10 mouse cellular contexts compared by ENCODE assay signal in the genomic region with DNA sequence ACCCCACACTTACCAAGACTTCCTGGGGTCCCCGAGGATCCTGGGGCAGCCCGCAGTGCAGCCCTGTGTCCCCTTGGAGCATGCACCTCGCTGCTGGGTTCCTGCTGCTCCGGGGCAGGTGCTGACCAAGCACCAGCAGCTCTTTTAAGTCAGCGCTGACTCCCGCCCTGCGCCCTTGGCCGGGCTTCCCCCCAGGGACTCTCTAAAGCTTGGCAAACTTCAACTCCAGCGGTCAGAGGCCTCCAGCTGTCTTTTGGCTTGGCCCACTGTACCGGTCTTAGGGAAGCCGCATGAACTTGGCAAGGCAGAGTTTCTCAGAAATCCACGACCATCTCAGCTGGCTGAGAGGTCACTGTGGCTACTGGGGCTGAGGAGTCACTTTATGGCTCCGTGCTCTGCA. TPM values are rescaled to one million over a fixed set of nuclear protein-coding genes. Genes with fewer than 3 reads are reported as not detected.
DNase-seq lines count a peak whose midpoint lies in the region; ATAC-seq and TF ChIP-seq lines count a peak whose summit lies in the region.
"Had no signal": no experiment of that assay in that cellular context is flagged by ENCODE, and none has a peak within 500 bp of the region (broad histone marks: within the 10 kb centered on the region; RNA-seq: fewer than 3 reads in every experiment).

Gene Col6a5, minus strand, starts transcription at position 111 of the 400 bp plus-strand sequence.

- H3K9ac ChIP-seq in hindbrain, embryonic 13.5 days = no peak within 1 kb of the TSS
- no peak within 1 kb of the TSS for H3K9ac ChIP-seq in hindbrain, embryonic 11.5 days (ENCODE audit: low read depth, low read length)

- H3K36me3 ChIP-seq in hindbrain, embryonic 13.5 days = no peaks in the 10 kb centered on the region
- H3K36me3 ChIP-seq in hindbrain, embryonic 10.5 days = no peaks in the 10 kb centered on the region
- H3K36me3 ChIP-seq in hindbrain, embryonic 11.5 days (ENCODE audit: control insufficient read depth, insufficient read depth, low read length) = no peaks in the 10 kb centered on the region

- no peak within 1 kb of the TSS for H3K4me2 ChIP-seq in hindbrain, embryonic 13.5 days
- H3K4me2 ChIP-seq in hindbrain, embryonic 11.5 days (replicated peaks; ENCODE audit: low read depth, low read length) = no peak within 1 kb of the TSS

- TF ChIP-seq POLR2A in lung, adult 2 months (IDR thresholded peaks at IDR 0.05; ENCODE audit: borderline replicate concordance, extremely low read depth, low read depth, low read length) = no peak

- TF ChIP-seq CTCF in lung, adult 2 months (IDR thresholded peaks at IDR 0.05; ENCODE audit: insufficient read depth, low read length) = no peak

- intact Hi-C loops in heart, postnatal 25 days (cut with DNase I) = no loop called here

- 12% methylated on average over 13 of the region's 13 CpGs for WGBS in lung, adult 2 months
- 21% methylated on average over 13 of the region's 13 CpGs for WGBS in hindbrain, embryonic 13.5 days
- 16% methylated on average over 13 of the region's 13 CpGs for WGBS in hindbrain, embryonic 10.5 days
- WGBS in hindbrain, embryonic 11.5 days = 22% methylated on average over 13 of the region's 13 CpGs

- ATAC-seq in hindbrain, embryonic 13.5 days (ENCODE audit: low FRiP score) = no peak
- no peak for ATAC-seq in hindbrain, embryonic 11.5 days (ENCODE audit: low FRiP score)

- no peaks in the 10 kb centered on the region for H3K4me1 ChIP-seq in lung, adult 2 months (ENCODE audit: control insufficient read depth, insufficient read depth, low read length)
- H3K4me1 ChIP-seq in hindbrain, embryonic 13.5 days (replicated peaks) = no peaks in the 10 kb centered on the region
- peaks cover 4% of the 10 kb centered on the region; the same call in 1 of the 2 replicates for H3K4me1 ChIP-seq in hindbrain, embryonic 10.5 days (replicated peaks)
- no peaks in the 10 kb centered on the region for H3K4me1 ChIP-seq in hindbrain, embryonic 11.5 days (replicated peaks; ENCODE audit: control insufficient read depth, insufficient read depth, low read length)

- H3K27ac ChIP-seq in hindbrain, embryonic 13.5 days = no peak within 1 kb of the TSS
- H3K27ac ChIP-seq in hindbrain, embryonic 10.5 days = no peak within 1 kb of the TSS
- no peak within 1 kb of the TSS for H3K27ac ChIP-seq in hindbrain, embryonic 11.5 days (ENCODE audit: low read depth, low read length)

- no peaks in the 10 kb centered on the region for H3K9me3 ChIP-seq in hindbrain, embryonic 13.5 days
- no peaks in the 10 kb centered on the region for H3K9me3 ChIP-seq in hindbrain, embryonic 10.5 days
- no peaks in the 10 kb centered on the region for H3K9me3 ChIP-seq in hindbrain, embryonic 11.5 days (ENCODE audit: control insufficient read depth, low read length)

- peak; percentile 19 for DNase-seq in 3134 (ENCODE audit: extremely low read depth, insufficient read length, low spot score)
- DNase-seq in adrenal gland, postnatal 36 days = peak; percentile 67 to 74
- peak; percentile 40 for DNase-seq in heart, postnatal 25 days (ENCODE audit: low spot score)
- DNase-seq in lung, adult 2 months = peak; percentile 9
- no peak for DNase-seq in thymus, postnatal 25 days
- DNase-seq in hindbrain, embryonic 10.5 days (ENCODE audit: low spot score) = no peak
- no peak for DNase-seq in hindbrain, embryonic 11.5 days (ENCODE audit: low spot score)

- no peak within 1 kb of the TSS for H3K4me3 ChIP-seq in lung, adult 2 months (replicated peaks; ENCODE audit: extremely low read depth, low read depth, low read length)
- H3K4me3 ChIP-seq in hindbrain, embryonic 13.5 days = no peak within 1 kb of the TSS
- no peak within 1 kb of the TSS for H3K4me3 ChIP-seq in hindbrain, embryonic 10.5 days
- no peak within 1 kb of the TSS for H3K4me3 ChIP-seq in hindbrain, embryonic 11.5 days (ENCODE audit: low read depth, low read length)

- H3K27me3 ChIP-seq in hindbrain, embryonic 13.5 days = peaks cover 10% of the 10 kb centered on the region
- H3K27me3 ChIP-seq in hindbrain, embryonic 10.5 days (ENCODE audit: insufficient read depth, poor library complexity, severe bottlenecking) = 0 out of 2 replicates have a peak, but pooled peaks cover 9% of the 10 kb centered on the region
- no peaks in the 10 kb centered on the region; the same call in 1 of the 2 replicates for H3K27me3 ChIP-seq in hindbrain, embryonic 11.5 days (ENCODE audit: control insufficient read depth, insufficient read depth, low read length)

RNA-seq across cellular contexts. Expression of gene Col6a5, which starts in this region (rescaled TPM):
- 1 to 10 TPM; 3.3 to 6.9 TPM for total RNA-seq in adrenal gland, postnatal 36 days (2021)
- under 1 TPM; 0.16 to 0.28 TPM for total RNA-seq in heart, postnatal 25 days (2021)
- 0.41 and 1.0 TPM in 2 replicates for polyA plus RNA-seq in lung, adult 2 months (2012; rRNA removed)
- polyA plus RNA-seq in hindbrain, embryonic 13.5 days (2015; fragmentation: Nextera tagmentation; extraction: Ambion mirVana) = 0.10 TPM in 1 of 2 replicates, not detected in the other
- polyA plus RNA-seq in hindbrain, embryonic 10.5 days (2016; fragmentation: Nextera tagmentation; extraction: Ambion mirVana) = 0.07 TPM in 2 replicates
- polyA plus RNA-seq in hindbrain, embryonic 11.5 days (2014; fragmentation: Nextera tagmentation; extraction: Ambion mirVana) = not detected in 2 replicates
- total RNA-seq: hematopoietic stem cell, adult 5-6 weeks; megakaryocyte-erythroid progenitor cell, adult 5-6 weeks had no signal

Comparison
In these comparisons a context has a peak if more than half of its experiments do, and no peak if none do; other contexts are left out.
1. Peak in DNase-seq in heart, postnatal 25 days; RNA of the gene not detected or under 1 TPM.
2. DNase-seq: peak in 3134 (single experiment), adrenal gland, postnatal 36 days (2 of 2) and lung, adult 2 months (single experiment); none in thymus, postnatal 25 days (single experiment), hindbrain, embryonic 10.5 days (single experiment) and hindbrain, embryonic 11.5 days (single experiment).